Mouse (Mus musculus) megakaryocyte, adult 5-6 weeks (primary cell): ENCODE data around the gene Olfr480. TPM values are rescaled to one million over a fixed set of nuclear protein-coding genes. Genes with fewer than 3 reads are reported as not detected.

Experiments used
- ATAC-seq: 2 replicates; pipeline ENCODE4 v1.8.0; 2016; ENCODE audit warnings: mild to moderate bottlenecking, inconsistent platforms; ENCODE audit not compliant: poor library complexity, severe bottlenecking
- total RNA-seq, 2 experiments: library from RNA; stranded (forward) in 1 of 2; stranded (reverse) in 1 of 2; fragments of 153-499, 151-499 nt in 1 of 2; fragments of 221-1000, 200-1000 nt in 1 of 2; gene quantifications; 2 replicates each; pipeline versions ENCODE4 v1.2.3 to v1.2.4; 2015 to 2017

Olfr480 gene
- total RNA-seq (2015) (not detected in 2 replicates), total RNA-seq (2017) (not detected in 2 replicates)

DNA sequence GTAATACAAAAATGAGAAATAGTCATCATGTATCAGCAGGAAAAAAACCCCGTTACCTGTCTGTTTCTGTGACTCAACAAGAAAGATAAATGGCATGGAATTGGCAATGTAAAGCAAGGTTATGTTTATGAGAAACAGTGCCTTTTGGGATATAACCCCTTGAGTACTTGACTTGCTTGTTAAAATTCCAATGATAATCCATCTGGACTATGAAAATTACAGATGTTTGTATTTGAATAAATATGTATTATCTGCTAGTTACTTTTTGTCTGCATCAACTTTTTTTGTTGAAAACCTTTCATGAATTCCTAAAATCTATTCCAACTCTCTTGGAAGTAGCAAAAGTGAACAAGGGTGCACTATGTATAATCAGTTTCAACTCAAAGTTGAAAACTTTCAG, at the start of gene Olfr480:
Olfr480 (minus strand) TSS at position 101 of the 400 bp plus-strand sequence.
- ATAC-seq, result no peak

DNA sequence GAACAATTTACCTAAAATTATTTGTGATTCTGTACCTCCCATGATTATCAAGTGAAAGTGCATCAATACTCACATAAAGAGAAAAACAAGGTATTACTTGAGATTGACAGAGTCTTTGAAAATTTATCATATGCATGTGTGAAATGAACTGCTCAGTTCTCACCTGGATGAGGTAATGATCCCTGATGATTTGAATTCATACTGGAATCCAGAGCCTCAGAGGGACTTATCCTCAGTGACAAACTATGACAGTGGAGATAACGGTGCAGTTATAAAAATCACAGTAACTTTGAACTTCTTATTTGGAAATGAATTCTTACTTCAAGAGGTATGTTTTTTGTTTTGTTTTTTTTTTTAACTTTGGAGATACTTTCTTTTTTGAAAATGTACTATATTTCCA, 33.4 kb upstream of the Olfr480 start, which contains the start of gene Olfr483:
Olfr483 (plus strand) TSS at position 301 of the 400 bp plus-strand sequence.
- no peak for ATAC-seq

DNA sequence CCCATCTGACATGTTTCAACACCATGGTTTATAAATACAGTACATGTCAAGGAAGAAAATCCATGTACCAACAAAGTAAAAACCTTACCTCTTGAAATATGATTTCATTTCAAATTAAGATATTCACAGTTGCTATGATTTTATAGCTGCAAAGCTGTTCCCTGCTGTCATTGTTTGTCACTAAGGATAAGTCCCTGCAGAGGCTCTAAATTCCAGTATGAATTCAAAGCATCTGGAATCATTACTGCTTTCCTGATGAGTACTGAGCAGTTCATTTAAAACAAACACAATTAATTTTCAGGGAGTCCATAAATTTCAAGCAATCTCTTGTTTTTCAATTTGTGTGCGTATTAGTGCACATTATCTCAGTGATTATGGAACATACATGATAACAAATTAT, 30.3 kb upstream of the Olfr480 start, which contains the start of gene Olfr482:
Olfr482 (minus strand) TSS at position 101 of the 400 bp plus-strand sequence.
- ATAC-seq, result no peak

GRCm38 (mm10) chr7:108079555-108079954, 12.4 kb upstream of the Olfr480 start, which contains the start of gene Olfr481:
TSS of gene Olfr481 (plus strand) at chr7:108079855.
- ATAC-seq, result no peak

DNA sequence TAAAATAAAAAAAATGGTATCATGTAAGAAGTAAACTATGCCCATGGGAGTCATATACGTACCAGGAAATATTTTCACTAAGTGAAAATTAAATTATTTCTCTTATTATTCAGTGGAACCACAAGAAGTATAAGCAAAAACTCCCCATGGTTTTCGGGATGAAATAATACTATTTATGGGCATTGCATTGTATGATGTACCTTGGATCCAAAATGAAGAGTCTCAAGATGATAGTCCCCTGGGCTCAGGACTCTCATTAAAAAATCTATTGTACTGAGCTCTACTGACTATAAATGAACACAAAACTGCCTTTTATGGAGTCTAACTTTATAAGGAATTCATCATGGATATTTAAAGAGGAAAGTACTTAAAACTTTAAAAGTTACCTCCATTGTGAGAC, 16.8 kb downstream of the Olfr480 start, which contains the start of gene Olfr479:
Olfr479 (plus strand) TSS at position 301 of the 400 bp plus-strand sequence.
- no peak for ATAC-seq

- ATAC-seq, result no peak
Observed at GRCm38 (mm10) chr7:108033889-108034288, 33.3 kb downstream of the Olfr480 start, which contains the start of gene Olfr478. TSS of gene Olfr478 (minus strand) at chr7:108033989.

Other genes starting within 250 kb of the Olfr480 start
- gene Olfr469, start 241.8 kb downstream of the Olfr480 start, total RNA-seq (2015), result not detected in 2 replicates
- not detected in 2 replicates for gene Olfr469, start 241.8 kb downstream of the Olfr480 start, total RNA-seq (2017)
- not detected in 2 replicates for gene Olfr470, start 219.9 kb downstream of the Olfr480 start, total RNA-seq (2015)
- gene Olfr470, start 219.9 kb downstream of the Olfr480 start, total RNA-seq (2017), result not detected in 2 replicates
- not detected in 2 replicates for gene Olfr472, start 169.4 kb downstream of the Olfr480 start, total RNA-seq (2015)
- gene Olfr472, start 169.4 kb downstream of the Olfr480 start, total RNA-seq (2017), result not detected in 2 replicates
- not detected in 2 replicates for gene Olfr473, start 136.9 kb downstream of the Olfr480 start, total RNA-seq (2015)
- not detected in 2 replicates for gene Olfr473, start 136.9 kb downstream of the Olfr480 start, total RNA-seq (2017)
- not detected in 2 replicates for gene Olfr474, start 112.7 kb downstream of the Olfr480 start, total RNA-seq (2015)
- gene Olfr474, start 112.7 kb downstream of the Olfr480 start, total RNA-seq (2017), result not detected in 2 replicates
- not detected in 2 replicates for gene Olfr476, start 102.5 kb downstream of the Olfr480 start, total RNA-seq (2015)
- not detected in 2 replicates for gene Olfr476, start 102.5 kb downstream of the Olfr480 start, total RNA-seq (2017)
- gene Olfr477, start 80.7 kb downstream of the Olfr480 start, total RNA-seq (2015), result not detected in 2 replicates
- gene Olfr477, start 80.7 kb downstream of the Olfr480 start, total RNA-seq (2017), result not detected in 2 replicates
- gene Olfr478, start 33.4 kb downstream of the Olfr480 start, total RNA-seq (2015), result not detected in 2 replicates
- not detected in 2 replicates for gene Olfr478, start 33.4 kb downstream of the Olfr480 start, total RNA-seq (2017)
- gene Olfr479, start 16.7 kb downstream of the Olfr480 start, total RNA-seq (2015), result not detected in 2 replicates
- gene Olfr479, start 16.7 kb downstream of the Olfr480 start, total RNA-seq (2017), result not detected in 2 replicates
- not detected in 2 replicates for gene Olfr481, start 12.5 kb upstream of the Olfr480 start, total RNA-seq (2015)
- gene Olfr481, start 12.5 kb upstream of the Olfr480 start, total RNA-seq (2017), result not detected in 2 replicates
- not detected in 2 replicates for gene Olfr482, start 30.2 kb upstream of the Olfr480 start, total RNA-seq (2015)
- gene Olfr482, start 30.2 kb upstream of the Olfr480 start, total RNA-seq (2017), result not detected in 2 replicates
- not detected in 2 replicates for gene Olfr483, start 33.5 kb upstream of the Olfr480 start, total RNA-seq (2015)
- not detected in 2 replicates for gene Olfr483, start 33.5 kb upstream of the Olfr480 start, total RNA-seq (2017)
- gene Olfr484, start 60.1 kb upstream of the Olfr480 start, total RNA-seq (2015), result not detected in 2 replicates
- gene Olfr484, start 60.1 kb upstream of the Olfr480 start, total RNA-seq (2017), result not detected in 2 replicates
- not detected in 2 replicates for gene Olfr485, start 92.5 kb upstream of the Olfr480 start, total RNA-seq (2015)
- gene Olfr485, start 92.5 kb upstream of the Olfr480 start, total RNA-seq (2017), result not detected in 2 replicates
- not detected in 2 replicates for gene Olfr486, start 105.4 kb upstream of the Olfr480 start, total RNA-seq (2015)
- gene Olfr486, start 105.4 kb upstream of the Olfr480 start, total RNA-seq (2017), result not detected in 2 replicates
- not detected in 2 replicates for gene Olfr487, start 147.3 kb upstream of the Olfr480 start, total RNA-seq (2015)
- not detected in 2 replicates for gene Olfr487, start 147.3 kb upstream of the Olfr480 start, total RNA-seq (2017)
- gene Olfr488, start 191.0 kb upstream of the Olfr480 start, total RNA-seq (2015), result not detected in 2 replicates
- not detected in 2 replicates for gene Olfr488, start 191.0 kb upstream of the Olfr480 start, total RNA-seq (2017)
- gene Olfr490, start 221.6 kb upstream of the Olfr480 start, total RNA-seq (2015), result not detected in 2 replicates
- not detected in 2 replicates for gene Olfr490, start 221.6 kb upstream of the Olfr480 start, total RNA-seq (2017)
- gene Olfr491, start 246.1 kb upstream of the Olfr480 start, total RNA-seq (2015), result not detected in 2 replicates
- gene Olfr491, start 246.1 kb upstream of the Olfr480 start, total RNA-seq (2017), result not detected in 2 replicates